Mouse (Mus musculus) embryonic facial prominence, embryonic 13.5 days (tissue): Measurements from ENCODE around the gene Dlx3. TPM values are rescaled to one million over a fixed set of nuclear protein-coding genes. Genes with fewer than 3 reads are reported as not detected.

Experiments
- ATAC-seq: fragments of 200-750 bp; cut with Nextera tagmentation; 2 replicates; pipeline ENCODE4 v1.8.0; 2017; ENCODE audit warnings: low read depth; ENCODE audit not compliant: insufficient number of reproducible peaks, insufficient read depth, low FRiP score, low TSS enrichment
- H3K27ac ChIP-seq: fragments of 300-500 bp; sonication (generic); 2 replicates; pipeline ENCODE4 v1.5.1; 2015; ENCODE audit warnings: moderate library complexity, mild to moderate bottlenecking, inconsistent platforms
- H3K27me3 ChIP-seq: fragments of 300-500 bp; sonication (generic); 2 replicates; pipeline ENCODE4 v1.6.1; 2015; ENCODE audit warnings: mild to moderate bottlenecking, inconsistent platforms
- H3K36me3 ChIP-seq: fragments of 300-500 bp; sonication (generic); 2 replicates; pipeline ENCODE4 v1.6.1; 2015; ENCODE audit warnings: mild to moderate bottlenecking, inconsistent platforms
- H3K4me1 ChIP-seq: fragments of 300-500 bp; sonication (generic); 2 replicates; pipeline ENCODE4 v1.6.1; 2015; ENCODE audit warnings: inconsistent platforms
- H3K4me2 ChIP-seq: fragments of 300-500 bp; sonication (generic); 2 replicates; pipeline ENCODE4 v1.6.1; 2015; ENCODE audit warnings: moderate library complexity, mild to moderate bottlenecking, inconsistent platforms
- H3K4me3 ChIP-seq: fragments of 300-500 bp; sonication (generic); 2 replicates; pipeline ENCODE4 v1.5.1; 2015; ENCODE audit warnings: mild to moderate bottlenecking, inconsistent platforms
- H3K9ac ChIP-seq: fragments of 300-500 bp; sonication (generic); 2 replicates; pipeline ENCODE4 v1.6.1; 2015; ENCODE audit warnings: mild to moderate bottlenecking, inconsistent platforms
- H3K9me3 ChIP-seq: fragments of 300-500 bp; sonication (generic); 2 replicates; pipeline ENCODE4 v1.6.1; 2016; ENCODE audit warnings: inconsistent platforms
- WGBS: fragments of 180-500 bp; shearing (Covaris S2); methylation state at CpG from one replicate; pipeline ENCODE4 v1.1.7; 2015; ENCODE audit warnings: mixed read lengths; 5-methylcytosine and 5-hydroxymethylcytosine counted together
- polyA plus RNA-seq: library from polyadenylated mRNA; unstranded; fragments of >200 nt; fragmentation: Nextera tagmentation; extraction: Ambion mirVana; gene quantifications from 2 replicates; pipeline ENCODE4 v1.2.1, GENCODE M21; 2015

Dlx3 gene
- polyA plus RNA-seq, 1 experiment from 2014 or later: 30.8 TPM

- Histone ChIP-seq H3K4me1 (peaks cover 31% of the 10 kb centered on the region), H3K36me3 (peaks cover 8% of the 10 kb centered on the region; the same call in 1 of the 2 replicates), H3K9me3 (no peaks in the 10 kb centered on the region), H3K4me2 (no peak overlapping the region), H3K9ac (no peak overlapping the region), H3K27me3 (peaks cover 45% of the 10 kb centered on the region), H3K4me3 (no peak overlapping the region), H3K27ac (no peak overlapping the region)
- ATAC-seq: no peak
- 65% methylated on average over 11 of the region's 11 CpGs for WGBS
These were observed 8.4 kb downstream of the Dlx3 start for GRCm38 (mm10) chr11:95128359-95128758.

- H3K4me1 ChIP-seq: peaks cover 31% of the 10 kb centered on the region
- 70% methylated on average over 17 of the region's 17 CpGs for WGBS
- no peak overlapping the region for H3K27ac ChIP-seq
- H3K36me3 ChIP-seq: no peaks in the 10 kb centered on the region
- no peak for ATAC-seq
- no peak overlapping the region for H3K4me3 ChIP-seq
- H3K27me3 ChIP-seq: peaks cover 22% of the 10 kb centered on the region
- no peak overlapping the region for H3K4me2 ChIP-seq
- H3K9me3 ChIP-seq: no peaks in the 10 kb centered on the region
- H3K9ac ChIP-seq: no peak overlapping the region
These were observed 10.8 kb downstream of the Dlx3 start for GRCm38 (mm10) chr11:95130668-95131252.

- H3K4me3 ChIP-seq: no peak overlapping the region
- H3K9me3 ChIP-seq: no peaks in the 10 kb centered on the region
- peaks cover 34% of the 10 kb centered on the region for H3K4me1 ChIP-seq
- no peak overlapping the region for H3K9ac ChIP-seq
- H3K4me2 ChIP-seq: no peak overlapping the region
- H3K27me3 ChIP-seq: peaks cover 35% of the 10 kb centered on the region
- 65% methylated on average over 6 of the region's 6 CpGs for WGBS
- ATAC-seq: no peak
- H3K27ac ChIP-seq: no peak overlapping the region
- H3K36me3 ChIP-seq: no peaks in the 10 kb centered on the region
These were observed 13.4 kb downstream of the Dlx3 start for GRCm38 (mm10) chr11:95133321-95133720.

- WGBS: 8% methylated on average over 6 of the region's 6 CpGs
- Histone ChIP-seq H3K36me3 (no peaks in the 10 kb centered on the region), H3K4me2 (no peak overlapping the region), H3K4me1 (peaks cover 29% of the 10 kb centered on the region), H3K27me3 (peaks cover 61% of the 10 kb centered on the region), H3K9ac (no peak overlapping the region), H3K4me3 (no peak overlapping the region), H3K27ac (no peak overlapping the region; the same call in 1 of the 2 replicates), H3K9me3 (no peaks in the 10 kb centered on the region)
- no peak for ATAC-seq
These were observed 17.4 kb downstream of the Dlx3 start for GRCm38 (mm10) chr11:95137281-95137680.

- Histone ChIP-seq H3K4me3 (no peak overlapping the region), H3K9ac (no peak overlapping the region), H3K4me2 (no peak overlapping the region), H3K9me3 (no peaks in the 10 kb centered on the region), H3K36me3 (no peaks in the 10 kb centered on the region), H3K27ac (no peak overlapping the region), H3K27me3 (peaks cover 87% of the 10 kb centered on the region), H3K4me1 (peaks cover 42% of the 10 kb centered on the region)
- WGBS: 51% methylated on average over 5 of the region's 5 CpGs
- no peak for ATAC-seq
These were observed 20.0 kb downstream of the Dlx3 start for GRCm38 (mm10) chr11:95139871-95140270.

GRCm38 (mm10) chr11:95142258-95142657 lies 22.3 kb downstream of the Dlx3 start:
- Histone ChIP-seq H3K4me3 (no peak overlapping the region), H3K9me3 (no peaks in the 10 kb centered on the region), H3K27me3 (peaks cover 100% of the 10 kb centered on the region), H3K36me3 (no peaks in the 10 kb centered on the region), H3K27ac (no peak overlapping the region), H3K9ac (no peak overlapping the region), H3K4me2 (0 out of 2 replicates have a peak overlapping the region, but pooled peaks have one; percentile 51), H3K4me1 (peaks cover 50% of the 10 kb centered on the region)
- 19% methylated on average over 10 of the region's 10 CpGs for WGBS
- ATAC-seq: no peak

- Histone ChIP-seq H3K4me2 (peak overlapping the region; percentile 51), H3K9ac (no peak overlapping the region), H3K9me3 (no peaks in the 10 kb centered on the region), H3K4me3 (peak overlapping the region; percentile 29), H3K27me3 (peaks cover 100% of the 10 kb centered on the region), H3K36me3 (no peaks in the 10 kb centered on the region), H3K27ac (no peak overlapping the region), H3K4me1 (peaks cover 42% of the 10 kb centered on the region)
- ATAC-seq: no peak
- 3% methylated on average over 39 of the region's 39 CpGs for WGBS
These were observed 23.2 kb downstream of the Dlx3 start for GRCm38 (mm10) chr11:95142980-95143575.

GRCm38 (mm10) chr11:95143663-95144062 lies 23.7 kb downstream of the Dlx3 start:
- no peak overlapping the region for H3K4me3 ChIP-seq
- H3K9me3 ChIP-seq: no peaks in the 10 kb centered on the region
- H3K9ac ChIP-seq: no peak overlapping the region
- peaks cover 41% of the 10 kb centered on the region for H3K4me1 ChIP-seq
- 8% methylated on average over 4 of the region's 4 CpGs for WGBS
- no peaks in the 10 kb centered on the region for H3K36me3 ChIP-seq
- H3K27ac ChIP-seq: no peak overlapping the region
- H3K4me2 ChIP-seq: peak overlapping the region; percentile 51; the same call in 1 of the 2 replicates
- ATAC-seq: no peak
- peaks cover 100% of the 10 kb centered on the region for H3K27me3 ChIP-seq

- peaks cover 42% of the 10 kb centered on the region for H3K4me1 ChIP-seq
- H3K9me3 ChIP-seq: no peaks in the 10 kb centered on the region
- ATAC-seq: no peak
- peak overlapping the region; percentile 91 for H3K4me2 ChIP-seq
- WGBS: 10% methylated on average over 9 of the region's 9 CpGs
- H3K27me3 ChIP-seq: peaks cover 100% of the 10 kb centered on the region
- H3K27ac ChIP-seq: no peak overlapping the region
- peak overlapping the region; percentile 68; the same call in 1 of the 2 replicates for H3K9ac ChIP-seq
- no peaks in the 10 kb centered on the region for H3K36me3 ChIP-seq
- peak overlapping the region; percentile 53 for H3K4me3 ChIP-seq
These were observed 24.4 kb downstream of the Dlx3 start for GRCm38 (mm10) chr11:95144091-95144945.

GRCm38 (mm10) chr11:95144946-95145483 lies 25.1 kb downstream of the Dlx3 start:
- H3K4me2 ChIP-seq: peak overlapping the region; percentile 91
- peak overlapping the region; percentile 55 for H3K27ac ChIP-seq
- H3K9ac ChIP-seq: peak overlapping the region; percentile 68
- H3K27me3 ChIP-seq: peaks cover 100% of the 10 kb centered on the region
- WGBS: under 1% methylated on average over 34 of the region's 34 CpGs
- H3K4me1 ChIP-seq: peaks cover 46% of the 10 kb centered on the region
- no peaks in the 10 kb centered on the region for H3K36me3 ChIP-seq
- no peak for ATAC-seq
- H3K9me3 ChIP-seq: no peaks in the 10 kb centered on the region
- H3K4me3 ChIP-seq: peak overlapping the region; percentile 53

GRCm38 (mm10) chr11:95145851-95146403 lies 26.0 kb downstream of the Dlx3 start, which contains the start of gene Dlx4:
Gene Dlx4 (minus strand): TSS chr11:95146263.
- Histone ChIP-seq H3K27ac (peak within 1 kb of the TSS; percentile 55), H3K27me3 (peaks cover 100% of the 10 kb centered on the region), H3K9me3 (no peaks in the 10 kb centered on the region), H3K4me2 (peak within 1 kb of the TSS; percentile 91), H3K4me1 (peaks cover 55% of the 10 kb centered on the region), H3K36me3 (no peaks in the 10 kb centered on the region), H3K9ac (peak within 1 kb of the TSS; percentile 68), H3K4me3 (peak within 1 kb of the TSS; percentile 53)
- no peak for ATAC-seq
- WGBS: under 1% methylated on average over 48 of the region's 48 CpGs
